Mouse (Mus musculus) cerebellum, adult 2 months (tissue): Measurements from ENCODE around the gene Colec11.

Experiments
- CTCF ChIP-seq: fragments of 200-500 bp; IDR thresholded peaks from 2 replicates; pipeline ENCODE4 v1.5.1; 2011; ENCODE audit warnings: low read depth, mild to moderate bottlenecking, control low read depth, low read length, moderate library complexity, borderline replicate concordance; ENCODE audit not compliant: insufficient read depth
- POLR2A ChIP-seq: fragments of 200-500 bp; IDR thresholded peaks from 2 replicates; pipeline ENCODE4 v1.6.1; 2011; ENCODE audit warnings: low read length, control low read depth, borderline replicate concordance; ENCODE audit not compliant: insufficient read depth

- no peak for TF ChIP-seq POLR2A
- no peak for TF ChIP-seq CTCF
Measured at GRCm38 (mm10) chr12:28636543-28636942, 13.4 kb upstream of the Colec11 start.
